Mouse (Mus musculus): ENCODE measurements around the gene Tmem52b. TPM values are rescaled to one million over a fixed set of nuclear protein-coding genes. Genes with fewer than 3 reads are reported as not detected.
A peak's percentile ranks its signal among the peaks of the same experiment; 100 is the strongest.

Gene Tmem52b
- polyA plus RNA-seq, 1 experiment from 2014 or later = 0.06 TPM

DNA sequence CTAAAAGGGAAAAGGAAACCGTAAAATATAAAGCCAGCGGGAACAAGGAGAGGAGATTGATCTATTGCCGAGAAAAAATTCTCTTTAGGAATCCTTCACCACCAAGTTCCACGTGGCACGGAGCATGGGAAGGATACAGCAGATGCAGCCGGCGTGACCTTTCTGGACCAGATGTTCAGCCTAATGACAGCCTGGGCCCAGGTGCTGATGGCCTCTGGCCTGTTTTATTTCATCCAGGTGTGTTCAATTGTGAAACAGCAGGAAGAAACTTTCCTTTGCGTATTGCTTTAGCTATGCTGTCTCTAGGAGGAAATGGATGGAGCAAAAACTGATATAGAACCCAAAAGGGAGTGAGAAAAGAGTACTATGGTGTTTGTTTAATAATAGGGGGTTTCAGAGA lies 513 bp downstream of the Tmem52b start:
- peak; percentile 57; the same call in 1 of the 2 replicates for ATAC-seq (ENCODE audit: low FRiP score, low read depth)
- no peak overlapping the region for H3K9ac ChIP-seq
- H3K4me3 ChIP-seq = no peak overlapping the region
- H3K27ac ChIP-seq = no peak overlapping the region
- H3K27me3 ChIP-seq = no peaks in the 10 kb centered on the region
- peaks cover 11% of the 10 kb centered on the region; the same call in 1 of the 2 replicates for H3K4me1 ChIP-seq
- no peaks in the 10 kb centered on the region for H3K36me3 ChIP-seq
- H3K4me2 ChIP-seq (replicated peaks) = peak overlapping the region; percentile 30; the same call in 1 of the 2 replicates
- no peaks in the 10 kb centered on the region for H3K9me3 ChIP-seq
- WGBS = 14% methylated on average over 8 of the region's 8 CpGs

DNA sequence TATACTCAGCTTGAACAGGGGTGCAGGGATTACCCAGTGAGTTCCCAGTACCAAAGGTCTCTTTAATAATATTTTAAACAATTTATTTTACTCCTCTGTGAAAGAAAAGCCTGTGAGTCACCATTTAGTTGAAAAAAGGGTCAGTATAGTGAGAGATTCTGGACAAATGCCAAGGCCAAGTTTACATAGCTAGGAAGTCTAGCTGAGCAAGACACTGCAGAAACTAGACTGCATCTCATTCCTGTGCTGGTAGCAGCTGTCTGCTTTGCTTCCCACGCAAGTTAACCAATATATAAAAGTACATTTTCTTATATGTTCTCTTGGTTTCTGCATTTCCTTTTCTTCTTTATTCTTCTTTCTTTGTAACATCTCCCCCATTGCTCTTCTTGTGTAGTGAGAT lies 1.1 kb downstream of the Tmem52b start:
- Histone ChIP-seq H3K36me3 (no peaks in the 10 kb centered on the region), H3K27me3 (no peaks in the 10 kb centered on the region), H3K4me2 (replicated peaks) (no peak overlapping the region), H3K27ac (no peak overlapping the region), H3K9me3 (no peaks in the 10 kb centered on the region), H3K4me1 (peaks cover 11% of the 10 kb centered on the region; the same call in 1 of the 2 replicates), H3K9ac (no peak overlapping the region), H3K4me3 (no peak overlapping the region)
- WGBS = 53% methylated on average over 1 of the region's 1 CpGs
- no peak for ATAC-seq (ENCODE audit: low FRiP score, low read depth)

DNA sequence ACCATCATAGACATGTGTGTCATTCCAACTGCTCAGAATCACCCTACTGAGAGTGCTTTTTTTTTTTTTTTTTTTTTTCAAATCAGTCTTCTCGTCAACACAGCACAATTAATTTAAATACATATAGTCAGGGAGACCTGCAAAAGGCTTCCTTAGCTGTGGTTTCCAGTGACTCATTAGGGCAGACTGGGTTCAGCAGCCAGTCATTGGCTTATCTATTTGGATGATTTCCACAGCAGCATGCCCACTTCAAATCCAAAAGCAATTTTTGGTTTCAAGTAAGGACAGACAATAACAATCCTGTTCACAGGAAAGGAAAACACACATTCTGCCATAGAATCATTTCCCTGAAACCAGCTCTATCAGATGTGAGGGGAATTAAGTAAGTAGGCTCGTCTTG lies 2.0 kb downstream of the Tmem52b start:
- peaks cover 11% of the 10 kb centered on the region; the same call in 1 of the 2 replicates for H3K4me1 ChIP-seq
- H3K9me3 ChIP-seq = no peaks in the 10 kb centered on the region
- no peaks in the 10 kb centered on the region for H3K27me3 ChIP-seq
- H3K36me3 ChIP-seq = no peaks in the 10 kb centered on the region
- no peak overlapping the region for H3K4me3 ChIP-seq
- no peak for ATAC-seq (ENCODE audit: low FRiP score, low read depth)
- H3K27ac ChIP-seq = no peak overlapping the region
- no peak overlapping the region for H3K9ac ChIP-seq
- H3K4me2 ChIP-seq (replicated peaks) = no peak overlapping the region
- WGBS = 64% methylated on average over 2 of the region's 2 CpGs

DNA sequence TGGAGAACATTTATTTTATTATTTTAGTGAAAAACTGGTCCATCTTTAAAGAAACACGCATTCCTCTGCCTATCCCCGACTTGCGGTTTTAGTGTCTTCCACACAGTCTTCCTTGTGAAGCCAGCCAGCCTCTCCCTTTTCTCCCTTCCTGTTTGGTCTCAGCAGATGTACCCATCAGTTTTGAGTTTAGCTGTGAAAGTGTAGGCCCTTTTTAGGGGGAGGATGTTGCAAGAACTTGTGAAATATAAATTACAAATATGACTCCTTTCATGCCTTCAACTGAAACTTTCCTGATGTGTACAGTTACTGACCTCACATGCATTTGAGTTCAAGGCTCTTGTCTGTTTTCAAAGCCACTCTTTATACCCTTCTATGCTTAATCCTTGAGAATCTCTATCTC lies 2.7 kb downstream of the Tmem52b start:
- no peaks in the 10 kb centered on the region for H3K36me3 ChIP-seq
- H3K9me3 ChIP-seq = no peaks in the 10 kb centered on the region
- 90% methylated on average over 3 of the region's 3 CpGs for whole genome bisulfite sequencing

DNA sequence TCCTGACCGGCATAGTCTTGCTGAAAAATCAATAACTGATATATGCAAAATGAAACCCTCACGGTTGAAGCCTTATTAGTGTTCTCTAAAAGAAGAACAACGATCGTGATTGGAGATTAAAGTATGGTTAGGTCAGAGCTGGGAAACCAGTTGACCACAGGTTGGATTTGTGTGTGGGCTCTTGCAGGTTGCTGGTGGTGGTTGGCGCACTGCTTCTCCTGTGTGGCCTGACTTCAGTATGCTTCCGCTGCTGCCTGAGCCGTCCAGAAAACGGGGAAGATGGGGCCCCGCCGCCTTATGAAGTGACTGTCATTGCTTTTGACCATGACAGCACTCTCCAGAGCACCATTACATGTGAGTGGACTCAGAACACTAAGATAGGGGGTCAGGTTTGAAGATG lies 4.0 kb downstream of the Tmem52b start:
- Histone ChIP-seq H3K9ac (no peak overlapping the region), H3K36me3 (no peaks in the 10 kb centered on the region), H3K4me1 (peaks cover 11% of the 10 kb centered on the region; the same call in 1 of the 2 replicates), H3K4me3 (no peak overlapping the region), H3K9me3 (no peaks in the 10 kb centered on the region), H3K27ac (no peak overlapping the region), H3K27me3 (no peaks in the 10 kb centered on the region), H3K4me2 (replicated peaks) (no peak overlapping the region)
- no peak for ATAC-seq (ENCODE audit: low FRiP score, low read depth)
- 88% methylated on average over 10 of the region's 10 CpGs for WGBS

More for the DNA sequence above, 2.7 kb downstream of the Tmem52b start:
- no peak overlapping the region for H3K4me3 ChIP-seq
- no peak for ATAC-seq (ENCODE audit: low FRiP score, low read depth)
- H3K4me1 ChIP-seq = peaks cover 11% of the 10 kb centered on the region; the same call in 1 of the 2 replicates
- H3K27ac ChIP-seq = no peak overlapping the region
- no peak overlapping the region for H3K4me2 ChIP-seq (replicated peaks)
- no peaks in the 10 kb centered on the region for H3K27me3 ChIP-seq
- H3K9ac ChIP-seq = no peak overlapping the region

DNA sequence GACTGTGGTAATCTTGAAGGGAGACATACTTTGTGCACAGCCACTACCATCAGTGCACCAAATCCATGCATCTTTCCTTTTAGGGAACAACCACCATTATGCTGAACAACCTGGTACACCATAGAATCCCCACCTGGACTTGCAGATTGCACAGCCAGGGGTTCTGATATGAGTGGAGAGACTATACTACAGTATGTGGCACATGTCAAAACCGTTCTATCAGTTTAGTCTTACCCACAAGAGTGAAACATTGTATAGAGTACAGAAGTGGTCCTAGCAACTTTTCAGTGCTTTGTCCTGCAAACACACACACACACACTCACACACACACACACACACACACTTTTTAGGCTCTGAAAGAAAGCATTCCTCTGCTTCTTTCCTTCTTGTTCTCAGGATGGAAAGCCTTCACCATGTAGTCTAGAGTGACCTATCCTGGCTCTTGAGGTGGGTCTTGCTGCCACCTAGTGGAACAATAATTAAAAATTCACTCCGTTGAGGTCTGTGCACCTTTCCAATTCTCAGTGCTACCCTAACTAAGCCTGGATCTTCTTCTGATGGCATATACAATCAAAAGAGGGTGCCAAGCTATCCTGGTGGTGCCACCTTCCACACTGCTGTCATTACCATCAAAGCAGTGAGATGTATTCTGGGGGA lies 5.5 kb downstream of the Tmem52b start:
- no peaks in the 10 kb centered on the region for H3K9me3 ChIP-seq
- H3K36me3 ChIP-seq = no peaks in the 10 kb centered on the region
- H3K27ac ChIP-seq = no peak overlapping the region
- no peak overlapping the region for H3K9ac ChIP-seq
- no peaks in the 10 kb centered on the region for H3K27me3 ChIP-seq
- H3K4me3 ChIP-seq = no peak overlapping the region
- peaks cover 3% of the 10 kb centered on the region; the same call in 1 of the 2 replicates for H3K4me1 ChIP-seq
- ATAC-seq (ENCODE audit: low FRiP score, low read depth) = peak; percentile 66; the same call in 1 of the 2 replicates
- 48% methylated on average over 2 of the region's 2 CpGs for WGBS
- H3K4me2 ChIP-seq (replicated peaks) = no peak overlapping the region

DNA sequence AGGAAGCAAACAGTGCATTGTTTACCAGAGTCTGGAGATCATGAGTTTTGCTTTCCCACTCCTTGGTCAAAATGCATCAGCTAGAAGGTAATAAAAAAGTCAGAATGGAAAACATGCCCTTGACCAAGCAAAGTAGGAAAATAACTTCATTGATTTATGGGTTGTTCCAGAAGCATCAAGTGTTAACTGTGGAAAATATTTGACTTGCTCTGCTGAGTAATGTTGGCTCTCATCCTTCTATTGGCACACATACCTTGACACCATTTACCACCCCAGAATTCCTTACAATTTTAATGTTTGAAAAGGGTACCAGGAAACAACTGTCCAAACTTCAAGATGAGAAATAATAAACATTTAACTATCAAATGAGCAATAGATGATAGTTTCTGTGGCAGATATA lies 13.7 kb downstream of the Tmem52b start:
- no peak overlapping the region for H3K9ac ChIP-seq
- no peak overlapping the region for H3K4me2 ChIP-seq (replicated peaks)
- no peaks in the 10 kb centered on the region for H3K27me3 ChIP-seq
- H3K4me3 ChIP-seq = no peak overlapping the region
- H3K4me1 ChIP-seq = no peaks in the 10 kb centered on the region
- no peaks in the 10 kb centered on the region for H3K9me3 ChIP-seq
- no peak overlapping the region for H3K27ac ChIP-seq
- ATAC-seq (ENCODE audit: low FRiP score, low read depth) = no peak
- H3K36me3 ChIP-seq = no peaks in the 10 kb centered on the region

DNA sequence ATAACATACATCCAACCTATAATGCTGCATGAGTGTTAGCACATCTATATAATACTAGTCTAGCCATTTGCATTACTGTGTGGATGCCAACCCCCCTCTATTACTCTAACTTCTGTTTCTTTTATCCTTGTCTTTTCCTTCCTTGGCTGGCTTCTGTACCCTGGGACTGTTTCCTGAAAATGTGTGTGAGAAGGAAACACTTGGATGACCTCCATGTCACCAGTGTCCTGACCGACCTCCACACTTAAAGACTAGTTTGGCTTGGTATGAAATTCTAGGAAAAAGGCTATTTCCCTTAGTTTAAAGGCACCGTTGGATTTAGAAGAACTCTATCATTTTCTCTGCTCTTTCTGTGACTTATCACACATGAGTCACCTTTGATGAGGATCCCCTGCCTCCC lies 15.1 kb downstream of the Tmem52b start:
- H3K9me3 ChIP-seq = no peaks in the 10 kb centered on the region
- no peaks in the 10 kb centered on the region for H3K27me3 ChIP-seq
- peaks cover under 1% of the 10 kb centered on the region for H3K4me1 ChIP-seq
- 89% methylated on average over 2 of the region's 2 CpGs for WGBS
- no peak for ATAC-seq (ENCODE audit: low FRiP score, low read depth)
- H3K36me3 ChIP-seq = no peaks in the 10 kb centered on the region
- no peak overlapping the region for H3K9ac ChIP-seq
- no peak overlapping the region for H3K4me3 ChIP-seq
- no peak overlapping the region for H3K4me2 ChIP-seq (replicated peaks)
- no peak overlapping the region for H3K27ac ChIP-seq

DNA sequence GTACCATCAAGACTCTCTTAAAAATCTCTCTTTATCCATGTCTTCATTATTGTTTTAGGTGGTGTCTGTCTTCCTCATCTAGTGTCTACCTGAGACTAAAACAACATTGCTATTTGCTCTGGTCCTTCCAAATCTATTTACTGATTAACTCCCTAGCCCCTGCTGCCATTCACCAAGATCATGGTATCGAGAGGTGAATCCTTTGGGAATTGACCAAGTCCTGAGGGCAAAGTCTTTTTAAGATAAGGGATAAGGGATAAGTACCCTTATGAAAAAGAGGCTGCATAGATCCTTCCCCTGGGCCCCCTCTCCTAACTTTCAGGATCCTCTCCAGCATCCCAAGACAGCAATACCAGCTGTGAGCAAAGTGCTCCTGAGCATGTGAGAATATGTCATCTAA lies 17.2 kb downstream of the Tmem52b start:
- no peaks in the 10 kb centered on the region for H3K9me3 ChIP-seq
- H3K4me1 ChIP-seq = peaks cover 7% of the 10 kb centered on the region
- 77% methylated on average over 1 of the region's 1 CpGs for WGBS
- H3K9ac ChIP-seq = no peak overlapping the region
- ATAC-seq (ENCODE audit: low FRiP score, low read depth) = no peak
- H3K27me3 ChIP-seq = no peaks in the 10 kb centered on the region
- H3K36me3 ChIP-seq = no peaks in the 10 kb centered on the region
- no peak overlapping the region for H3K4me2 ChIP-seq (replicated peaks)
- H3K4me3 ChIP-seq = no peak overlapping the region
- H3K27ac ChIP-seq = no peak overlapping the region

DNA sequence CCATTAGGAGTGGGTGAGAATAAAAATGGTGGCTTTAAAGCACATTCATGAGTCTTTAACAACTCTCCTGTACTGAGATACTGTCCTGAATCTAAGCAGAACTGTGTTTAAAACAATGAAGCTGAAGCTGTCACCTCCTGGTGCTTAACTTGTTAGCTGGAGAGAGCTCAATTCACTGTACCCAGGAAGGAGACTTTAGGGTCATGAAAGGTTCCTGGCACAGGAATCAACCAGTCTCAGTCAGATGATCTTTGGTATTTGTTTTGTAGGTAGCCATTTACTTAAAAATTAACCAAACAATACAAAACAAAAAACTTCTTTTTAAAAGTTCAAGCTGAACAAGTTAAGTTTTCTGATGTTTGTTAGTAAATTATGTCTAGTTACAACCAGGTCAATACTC lies 17.9 kb downstream of the Tmem52b start:
- no peak overlapping the region for H3K4me2 ChIP-seq (replicated peaks)
- no peak for ATAC-seq (ENCODE audit: low FRiP score, low read depth)
- peaks cover 14% of the 10 kb centered on the region for H3K4me1 ChIP-seq
- no peaks in the 10 kb centered on the region for H3K9me3 ChIP-seq
- H3K36me3 ChIP-seq = no peaks in the 10 kb centered on the region
- H3K4me3 ChIP-seq = no peak overlapping the region
- no peaks in the 10 kb centered on the region for H3K27me3 ChIP-seq
- H3K9ac ChIP-seq = no peak overlapping the region
- H3K27ac ChIP-seq = no peak overlapping the region

DNA sequence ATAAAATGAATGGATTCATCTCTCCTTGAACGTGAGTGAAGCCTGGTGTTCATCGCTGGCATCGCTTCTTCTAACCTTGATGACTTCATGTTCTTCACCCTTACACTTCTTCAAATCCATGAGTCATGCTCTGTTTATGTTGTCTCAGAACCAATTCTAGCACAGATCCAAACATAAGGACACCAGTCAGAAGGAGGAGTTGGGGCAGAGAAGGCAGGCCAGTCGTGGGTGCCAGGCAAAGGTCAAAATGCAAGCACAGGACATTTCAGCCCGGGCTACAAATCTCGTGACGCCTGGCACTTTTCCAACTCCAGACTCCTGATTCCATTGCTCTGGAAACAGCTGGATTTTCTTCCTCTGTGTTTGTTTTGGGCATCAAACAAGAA lies 20.2 kb downstream of the Tmem52b start:
- Histone ChIP-seq H3K27me3 (no peaks in the 10 kb centered on the region), H3K36me3 (0 out of 2 replicates have a peak, but pooled peaks cover 1% of the 10 kb centered on the region), H3K9ac (peak overlapping the region; percentile 76; the same call in 1 of the 2 replicates), H3K4me3 (peak overlapping the region; percentile 86), H3K4me2 (replicated peaks) (peak overlapping the region; percentile 86), H3K4me1 (peaks cover 22% of the 10 kb centered on the region), H3K9me3 (no peaks in the 10 kb centered on the region), H3K27ac (no peak overlapping the region)
- WGBS = 34% methylated on average over 7 of the region's 7 CpGs
- peak; percentile 38; the same call in 1 of the 2 replicates for ATAC-seq (ENCODE audit: low FRiP score, low read depth)

DNA sequence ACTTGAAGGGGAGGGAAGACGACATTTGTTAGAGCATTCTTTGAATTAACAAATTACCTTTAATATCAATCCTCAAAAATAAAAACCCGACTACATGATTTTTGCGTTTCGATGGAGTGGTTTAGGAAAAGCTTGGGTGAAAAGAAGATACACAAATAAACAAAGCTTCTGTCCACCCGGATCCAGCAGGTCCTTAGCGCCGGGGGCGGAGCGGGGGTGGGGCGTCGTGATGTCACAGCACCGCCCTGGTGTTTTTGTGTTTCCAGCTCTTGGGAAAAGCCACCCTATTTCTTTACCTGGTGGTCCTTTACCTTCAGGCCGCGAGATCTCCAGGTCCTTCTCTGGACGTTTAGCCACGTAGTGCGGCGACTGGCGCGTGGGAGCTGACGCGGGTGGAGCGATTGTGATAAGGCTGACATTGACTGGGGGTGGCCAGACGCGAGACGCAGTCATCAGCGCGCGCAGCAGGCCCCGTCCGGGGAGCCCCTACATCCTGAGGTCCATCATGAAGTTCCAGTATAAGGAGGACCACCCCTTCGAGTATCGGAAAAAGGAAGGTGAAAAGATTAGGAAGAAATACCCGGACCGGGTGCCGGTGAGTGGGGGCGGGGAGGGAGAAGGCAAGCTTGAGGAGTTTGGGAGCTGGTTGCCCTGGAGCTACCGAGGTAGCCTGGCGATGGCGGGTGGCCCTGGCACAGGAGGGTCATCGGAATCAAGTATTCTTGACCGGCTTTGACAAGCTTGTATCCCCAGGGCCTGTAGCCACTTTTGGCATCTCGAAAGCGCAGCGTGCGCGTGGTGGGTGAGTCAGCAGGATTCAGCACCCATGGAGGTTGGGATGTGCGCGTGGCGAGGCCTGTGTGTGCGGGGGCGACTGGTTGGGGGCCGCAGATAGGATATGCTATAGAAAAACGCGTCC lies 20.8 kb downstream of the Tmem52b start, which contains the start of gene Gabarapl1:
TSS of gene Gabarapl1 (plus strand) at position 219 of the 919 bp plus-strand sequence.
- WGBS = under 1% methylated on average over 55 of the region's 55 CpGs
- peak within 1 kb of the TSS; percentile 86 for H3K4me2 ChIP-seq (replicated peaks)
- H3K36me3 ChIP-seq = peaks cover 8% of the 10 kb centered on the region
- H3K4me1 ChIP-seq = peaks cover 22% of the 10 kb centered on the region
- H3K27ac ChIP-seq = no peak within 1 kb of the TSS
- no peaks in the 10 kb centered on the region for H3K9me3 ChIP-seq
- ATAC-seq (ENCODE audit: low FRiP score, low read depth) = peak; percentile 83
- peak within 1 kb of the TSS; percentile 86 for H3K4me3 ChIP-seq
- peak within 1 kb of the TSS; percentile 76 for H3K9ac ChIP-seq
- no peaks in the 10 kb centered on the region for H3K27me3 ChIP-seq

Data from limb, embryonic 13.5 days (tissue).